Mouse (Mus musculus): ENCODE measurements around the gene Usp49.
"Not testable (repeated sequence)": the region's sequence is repeated elsewhere in the genome, so short reads cannot be mapped to it uniquely, and the experiment has no call there.

Usp49 gene

DNA sequence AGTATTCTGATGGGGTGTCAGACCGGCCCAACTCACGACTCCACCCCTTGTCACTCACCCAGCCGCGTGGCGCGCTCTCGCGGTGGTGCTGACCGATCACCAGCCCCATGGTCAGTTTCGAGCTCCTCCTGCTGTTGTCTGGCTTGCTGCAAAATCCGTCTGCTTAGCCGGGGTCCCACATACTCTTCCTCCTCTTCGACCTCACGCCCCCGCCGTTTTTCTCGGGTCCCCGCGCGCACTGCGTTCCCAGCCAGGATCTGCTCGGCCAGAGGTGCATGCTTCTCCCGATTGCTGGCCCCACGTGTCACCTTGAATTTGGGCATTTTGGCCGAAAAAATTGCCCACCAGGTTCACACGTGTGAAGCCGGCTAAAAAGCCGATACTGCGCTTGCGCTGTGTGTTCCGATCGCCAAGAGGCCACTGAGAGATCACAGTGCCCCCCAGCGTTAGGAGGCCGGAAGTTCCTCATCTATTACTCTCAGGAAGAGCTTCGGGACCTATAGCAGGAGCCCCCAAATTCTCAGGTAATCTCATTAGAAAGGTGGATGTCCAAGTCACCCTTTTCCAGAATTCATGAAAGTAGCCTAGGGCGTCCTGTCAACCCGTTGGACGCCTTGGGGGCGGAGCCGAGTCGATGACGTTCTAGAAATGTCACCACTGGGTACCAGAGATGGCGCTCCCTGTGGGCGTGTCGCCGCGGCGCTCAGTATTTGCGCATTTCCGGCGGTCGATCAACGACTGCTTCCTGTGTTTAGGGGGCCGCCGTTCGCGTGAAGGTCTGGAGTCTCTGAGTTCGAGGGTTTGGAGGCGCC lies 19.4 kb upstream of the Usp49 start, which contains the start of the genes Bysl, Med20 and Gm20517:
Gene Bysl, minus strand, starts transcription at position 644 of the 812 bp plus-strand sequence.
Gene Med20, plus strand, starts transcription at position 734 of the 812 bp plus-strand sequence.
Gene Gm20517, plus strand, starts transcription at position 741 of the 812 bp plus-strand sequence.
- peak; percentile 97 for DNase-seq

DNA sequence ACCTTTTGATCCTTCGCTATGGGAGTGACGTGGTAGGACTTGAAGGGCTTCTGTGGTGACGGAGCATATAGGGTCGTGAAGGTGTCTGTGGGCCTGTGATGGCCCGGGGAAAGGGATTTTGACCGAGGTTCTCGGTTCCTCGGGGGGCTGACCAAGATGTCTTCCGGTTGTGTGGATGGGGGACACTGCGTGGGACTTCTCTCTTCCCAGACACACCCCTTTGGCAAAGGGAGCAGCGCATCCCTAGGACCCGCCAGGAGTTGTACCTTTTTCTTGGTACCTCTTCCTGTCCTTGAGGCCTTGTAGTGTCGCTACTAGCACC lies 18.9 kb upstream of the Usp49 start:
- DNase-seq: no peak

DNA sequence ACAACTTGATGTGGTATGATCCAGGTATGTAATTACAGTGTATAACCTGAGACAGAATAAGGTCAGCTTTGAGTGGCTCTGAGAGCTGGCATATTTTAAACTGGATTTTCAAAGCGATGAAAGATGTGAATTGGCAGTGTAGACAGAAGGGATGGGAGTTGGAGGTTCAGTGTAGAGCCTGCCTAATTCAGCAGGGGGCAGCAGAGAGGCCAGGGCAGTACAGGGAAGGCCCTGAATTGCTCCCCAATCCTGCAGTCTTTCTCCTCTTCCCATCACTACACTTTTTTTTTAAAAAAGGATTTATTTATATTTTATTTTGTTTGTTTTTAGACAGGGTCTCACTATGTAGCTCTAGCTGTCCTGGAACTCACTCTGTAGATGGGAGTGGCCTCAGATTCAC lies 16.5 kb upstream of the Usp49 start:
- no peak for DNase-seq

DNA sequence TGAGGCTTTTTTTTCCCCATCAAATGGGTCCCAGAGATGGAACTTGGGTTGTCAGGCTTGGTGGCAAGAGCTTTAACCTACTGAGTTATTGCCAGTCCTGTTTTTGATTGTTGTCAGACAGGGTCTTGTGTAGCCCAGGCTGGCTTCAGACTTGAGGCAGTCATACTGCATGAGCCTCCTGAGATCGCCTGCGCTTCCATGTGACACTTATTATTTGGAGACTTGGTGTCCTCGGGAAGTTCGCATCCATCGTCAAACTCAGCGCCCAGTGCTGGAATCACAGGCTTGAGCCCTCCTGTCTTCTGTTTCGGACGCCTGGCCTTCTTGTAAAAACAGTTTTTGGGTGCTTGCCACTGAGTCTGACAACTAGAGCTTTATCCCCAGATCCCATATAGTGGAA lies 14.4 kb upstream of the Usp49 start:
- no peak for DNase-seq

DNA sequence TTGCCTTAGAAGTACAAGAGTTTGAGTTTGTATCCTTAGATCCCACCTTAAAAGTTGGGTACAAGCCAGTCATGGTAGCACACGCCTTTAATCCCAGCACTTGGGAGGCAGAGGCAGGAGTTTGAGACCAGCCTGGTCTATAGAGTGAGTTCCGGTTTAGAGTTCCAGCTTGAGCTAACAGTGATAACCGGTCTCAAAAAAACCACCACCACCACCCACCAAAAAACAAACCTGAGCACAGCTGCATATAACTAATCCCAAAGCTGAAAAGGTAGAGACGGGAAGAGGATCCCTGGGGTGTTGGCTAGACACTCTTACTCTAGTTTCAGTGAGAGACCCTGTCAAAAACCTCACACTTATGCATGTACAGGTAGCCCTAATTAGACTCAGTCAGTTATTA lies 13.8 kb upstream of the Usp49 start:
- no peak for DNase-seq

DNA sequence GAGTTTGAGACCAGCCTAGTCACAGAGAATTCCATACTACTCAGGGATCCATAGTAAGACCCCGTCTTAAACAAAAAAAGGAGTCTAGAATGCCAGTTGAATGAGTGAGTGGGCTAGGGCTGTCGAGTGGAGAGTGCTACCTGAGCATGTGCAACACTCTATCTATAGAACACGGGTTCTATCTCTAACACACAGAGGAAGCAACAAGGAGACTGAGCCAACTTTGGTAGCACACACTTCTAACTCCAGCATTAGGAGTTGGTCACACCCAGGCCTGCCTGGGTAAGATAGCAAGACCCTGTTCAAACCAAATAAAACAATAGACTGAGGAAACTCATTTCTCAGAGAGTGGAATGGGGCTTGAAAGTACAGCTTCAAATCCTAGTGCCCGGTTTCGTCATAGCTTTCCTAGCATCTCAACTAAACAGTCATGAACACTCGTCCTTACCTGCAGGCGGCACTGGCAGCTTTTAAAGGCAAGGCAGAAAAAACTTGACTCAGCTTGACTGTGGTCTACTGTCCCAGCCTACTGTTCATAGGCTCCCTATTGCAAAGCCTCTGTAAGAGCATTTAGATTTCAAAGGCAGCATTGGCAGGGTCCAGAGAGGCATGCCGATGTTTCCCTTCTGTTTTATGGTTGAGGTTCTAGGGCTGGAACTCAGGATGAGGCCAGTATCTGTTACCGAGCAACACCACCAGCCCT lies 12.7 kb upstream of the Usp49 start:
- DNase-seq: no peak

DNA sequence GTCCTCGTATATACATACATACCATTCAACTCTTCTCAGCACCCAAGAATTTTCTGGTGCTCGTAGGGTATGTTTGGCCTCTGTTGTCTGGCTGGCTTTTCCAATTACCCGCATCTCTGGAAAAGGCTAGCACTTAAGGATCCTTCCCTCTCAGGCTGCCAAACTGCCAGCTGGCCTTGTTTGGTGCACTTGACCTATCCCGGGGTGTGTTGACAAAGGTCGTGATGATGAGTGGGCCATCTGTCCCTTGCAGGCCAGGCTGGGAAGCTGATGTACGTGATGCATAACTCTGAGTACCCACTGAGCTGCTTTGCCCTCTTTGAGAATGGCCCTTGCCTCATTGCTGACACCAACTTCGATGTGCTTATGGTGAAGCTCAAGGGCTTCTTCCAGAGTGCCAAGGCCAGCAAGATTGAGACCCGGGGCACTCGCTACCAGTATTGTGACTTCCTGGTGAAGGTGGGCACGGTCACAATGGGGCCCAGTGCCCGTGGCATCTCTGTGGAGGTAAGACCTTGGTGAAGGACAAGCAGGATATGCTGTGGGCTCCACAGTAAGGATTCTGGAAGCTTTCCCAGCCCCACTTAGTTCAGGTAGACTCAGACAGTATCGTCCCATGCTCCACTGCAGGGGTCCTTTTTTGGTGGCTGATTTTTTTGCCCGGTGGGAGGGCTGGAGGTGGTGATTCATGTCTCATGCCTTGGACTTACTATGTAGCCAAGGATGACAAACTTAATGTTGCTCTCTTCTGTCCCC lies 11.8 kb upstream of the Usp49 start:
- no peak for DNase-seq

DNA sequence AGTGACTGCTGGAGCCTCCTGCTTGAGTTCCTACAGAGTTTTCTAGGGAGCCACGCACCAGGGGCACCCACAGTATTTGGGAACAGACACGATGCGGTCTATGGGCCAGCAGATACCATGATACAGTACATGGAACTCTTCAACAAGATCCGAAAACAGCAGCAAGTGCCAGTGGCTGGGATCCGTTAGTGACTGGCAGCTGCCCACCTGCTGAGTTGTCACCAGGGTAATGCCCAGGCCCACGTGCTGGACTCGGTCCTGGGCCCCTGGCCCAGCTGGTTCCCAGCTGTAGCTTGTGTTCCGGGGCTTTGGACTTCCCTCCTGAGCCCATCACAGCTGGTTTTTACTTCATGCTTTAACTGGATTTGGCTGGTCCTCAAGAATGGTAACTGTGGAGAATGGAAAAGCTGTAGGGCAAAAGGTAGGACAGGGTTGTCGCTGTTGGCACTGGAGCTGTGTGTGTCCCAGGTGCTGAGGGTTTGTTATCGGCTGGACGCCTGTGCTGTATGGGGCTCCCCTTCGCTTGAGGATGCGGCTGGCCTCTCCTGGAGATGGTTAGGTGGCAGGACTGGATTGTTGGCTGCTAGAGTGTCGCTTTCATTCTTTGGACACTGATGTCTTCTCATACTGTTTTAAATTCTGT lies 7.5 kb upstream of the Usp49 start:
- DNase-seq: no peak

DNA sequence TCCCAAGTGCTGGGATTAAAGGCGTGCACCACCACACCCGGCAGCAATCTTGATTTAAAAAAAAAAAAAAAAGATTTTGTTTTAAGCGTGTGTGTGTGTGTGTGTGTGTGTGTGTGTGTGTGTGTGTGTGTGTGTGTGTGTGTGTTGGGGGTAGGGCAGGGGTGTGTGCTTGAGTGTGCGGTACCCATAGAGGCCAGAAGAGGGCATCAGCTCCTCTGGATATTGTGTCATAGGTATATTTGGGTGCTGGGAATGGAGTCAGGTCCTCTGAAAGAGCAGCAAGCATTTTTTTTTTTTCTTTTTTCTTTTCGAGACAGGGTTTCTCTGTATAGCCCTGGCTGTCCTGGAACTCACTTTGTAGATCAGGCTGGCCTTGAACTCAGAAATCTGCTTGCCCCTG lies 5.9 kb upstream of the Usp49 start:
- not testable (repeated sequence) for DNase-seq

DNA sequence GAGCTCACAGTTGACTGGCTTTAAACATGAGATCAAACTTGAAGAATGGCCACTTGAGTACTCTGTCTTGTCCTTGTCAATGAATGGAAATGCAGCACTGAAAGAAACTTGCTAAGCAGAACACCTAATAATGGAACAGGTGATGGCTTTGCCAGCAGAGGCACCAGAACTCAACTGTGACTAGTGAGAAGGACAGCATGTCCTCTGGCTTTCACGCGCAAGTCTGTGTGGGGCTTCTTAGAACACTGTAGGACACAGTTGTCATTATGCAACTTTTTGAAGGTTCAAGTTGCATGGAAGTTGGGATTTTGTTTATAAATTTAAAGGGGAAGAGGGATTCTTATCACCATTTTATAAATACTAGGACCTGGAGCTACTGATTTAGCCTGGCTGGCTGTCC lies 5.4 kb upstream of the Usp49 start:
- no peak for DNase-seq

DNA sequence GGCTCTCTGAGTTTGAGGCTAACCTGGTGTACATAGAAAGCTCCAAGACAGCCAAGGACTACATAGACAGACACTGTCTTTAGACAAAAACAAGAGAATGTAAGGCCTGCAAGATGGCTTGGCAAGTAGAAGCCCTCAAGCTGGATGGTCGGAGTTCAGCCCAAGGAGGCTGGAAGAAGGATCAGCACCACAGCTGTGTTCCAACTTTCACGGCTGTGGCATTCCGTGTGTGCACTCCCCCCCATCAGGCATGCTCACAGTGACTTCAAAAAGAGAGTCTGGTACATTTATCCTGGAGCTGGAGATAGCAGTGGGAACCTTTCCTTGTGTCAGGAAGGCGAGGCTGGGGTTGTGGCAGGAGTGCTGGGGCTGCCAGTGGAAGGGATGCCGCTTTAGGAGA lies 4.5 kb upstream of the Usp49 start:
- DNase-seq: no peak

DNA sequence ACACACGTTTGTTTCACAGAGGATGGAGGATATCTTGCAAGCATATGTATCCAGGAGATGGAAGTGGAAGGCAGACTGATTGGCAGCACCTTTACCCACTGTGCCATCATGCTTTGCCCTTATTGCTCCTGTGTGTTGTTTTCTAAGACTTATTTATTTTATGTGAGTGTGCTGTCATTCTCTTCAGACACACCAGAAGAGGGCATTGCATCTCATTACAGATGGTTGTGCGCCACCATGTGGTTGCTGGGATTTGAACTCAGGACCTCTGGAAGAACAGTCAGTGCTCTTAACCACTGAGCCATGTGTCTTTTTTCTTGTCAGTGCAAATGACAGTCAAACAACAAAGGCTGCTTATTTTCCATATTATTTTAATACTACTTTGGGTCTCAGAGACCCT lies 2.7 kb upstream of the Usp49 start:
- DNase-seq: no peak

DNA sequence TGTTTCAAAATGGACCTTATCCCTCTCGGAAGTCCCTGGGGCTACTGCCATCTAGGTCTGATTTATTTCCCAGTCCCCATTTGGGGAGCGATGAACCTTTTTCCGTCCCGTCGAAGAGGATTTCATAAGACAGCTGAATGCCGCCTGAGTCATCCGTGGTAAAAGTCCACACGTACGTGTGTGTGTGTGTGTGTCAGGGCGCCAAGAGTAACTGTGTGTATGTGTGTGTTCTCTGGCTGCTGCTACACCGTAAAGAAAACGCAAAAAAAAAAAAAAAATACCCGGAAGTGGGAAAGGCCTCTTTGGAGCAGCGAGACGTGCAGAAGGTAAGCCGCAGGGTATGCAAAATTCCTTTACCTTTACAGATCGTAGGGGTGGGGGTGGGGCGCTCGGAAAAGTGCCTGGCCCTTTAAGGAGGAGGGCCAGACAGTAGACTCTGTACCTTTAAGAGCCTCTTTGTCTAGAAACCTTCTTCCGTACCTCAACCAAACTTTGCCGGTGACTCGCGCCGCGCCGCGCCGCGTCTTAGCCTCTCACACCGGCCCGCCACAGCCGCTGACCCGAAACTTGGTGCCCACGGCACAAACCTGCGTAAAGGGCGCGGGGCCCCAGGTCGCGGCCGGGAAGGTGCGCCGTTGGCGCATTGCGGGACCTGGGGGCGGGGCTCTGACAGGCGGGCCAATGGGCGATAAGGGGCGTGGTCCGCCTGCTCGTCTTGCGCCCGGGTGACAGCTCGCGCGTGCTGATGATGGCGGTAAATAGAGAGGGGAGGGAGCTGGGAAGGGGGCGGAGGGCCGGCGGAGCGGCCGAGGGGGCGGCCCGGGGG lies 1.4 kb upstream of the Usp49 start:
- DNase-seq: peak; percentile 95

DNA sequence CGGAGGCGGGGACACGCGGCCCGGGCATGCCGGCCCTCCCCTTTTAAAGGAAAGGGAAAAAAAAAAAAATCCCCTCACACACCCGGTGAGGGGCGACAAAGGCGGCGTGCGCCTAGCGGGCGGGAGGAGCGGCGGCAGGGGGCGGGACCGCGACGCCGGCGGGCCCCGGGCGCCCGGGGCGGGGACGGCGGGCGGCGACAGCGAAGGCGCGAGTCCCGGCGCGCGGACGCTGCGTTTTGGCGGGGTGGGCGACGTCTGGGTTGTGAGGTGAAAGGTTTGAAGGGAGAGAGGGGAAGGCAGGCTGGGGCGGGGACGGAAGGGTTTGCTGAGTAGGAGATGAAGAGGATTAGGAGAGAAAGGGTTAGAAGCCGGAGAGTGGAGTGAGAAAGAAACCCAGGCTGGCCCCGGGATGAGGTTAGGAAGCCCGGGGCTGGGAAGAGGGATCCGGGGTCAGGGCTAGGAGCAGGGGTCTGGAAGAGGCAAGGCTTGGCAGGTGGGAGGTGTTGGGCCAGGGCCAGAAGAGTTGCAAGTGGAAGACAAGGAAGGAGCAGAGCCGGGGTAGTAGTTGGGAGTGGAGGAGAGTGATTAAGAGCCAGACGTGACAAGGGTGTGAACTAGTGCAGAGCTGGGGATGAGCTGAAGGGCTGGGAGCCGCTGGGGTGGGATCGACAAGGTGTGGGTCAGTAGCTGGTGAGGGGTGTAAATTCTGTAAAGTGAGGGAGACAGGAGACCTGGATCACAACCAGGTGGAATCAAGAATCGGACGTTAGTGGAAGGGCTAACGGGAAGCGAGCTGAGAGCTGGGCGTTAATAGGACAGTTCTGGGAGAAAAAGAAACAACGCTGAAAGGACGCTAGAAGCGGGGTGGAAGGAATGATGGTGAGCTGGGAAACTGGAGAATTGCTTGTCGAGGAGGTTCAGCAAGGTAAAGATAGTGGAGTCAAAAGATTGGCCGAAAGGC lies 493 bp upstream of the Usp49 start:
- peak; percentile 40 for DNase-seq

DNA sequence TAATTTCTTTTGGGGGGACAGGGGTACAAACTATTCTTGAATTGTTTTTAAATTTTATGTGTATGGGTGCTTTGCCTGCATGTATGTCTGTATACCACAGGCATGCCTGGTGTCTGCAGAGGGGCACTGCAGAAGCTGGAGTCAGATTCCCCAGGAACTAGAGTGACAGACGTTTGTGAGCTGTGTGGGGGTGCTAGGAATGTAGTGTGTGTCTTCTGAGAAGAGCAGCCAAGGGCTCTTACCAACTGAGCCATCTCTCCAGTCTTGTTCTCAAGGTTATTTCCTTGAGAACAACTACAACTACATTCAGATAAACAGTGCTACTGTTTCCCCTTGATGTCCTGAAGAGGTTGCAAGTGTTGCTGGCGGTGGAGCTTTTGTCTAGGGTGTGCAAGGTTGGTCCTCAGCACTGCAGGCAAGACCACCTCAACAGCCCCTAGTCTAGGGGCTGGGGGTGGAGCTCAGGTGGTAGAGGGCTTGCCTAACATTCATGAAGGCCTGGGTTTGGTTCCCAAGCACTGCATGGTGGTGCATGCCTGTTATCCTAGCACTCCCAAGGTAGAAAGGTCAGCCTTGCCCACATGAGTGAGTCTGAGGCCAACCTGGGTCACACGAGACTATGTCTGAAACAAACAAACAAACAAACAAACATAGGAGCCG lies 1.8 kb downstream of the Usp49 start:
- no peak for DNase-seq

DNA sequence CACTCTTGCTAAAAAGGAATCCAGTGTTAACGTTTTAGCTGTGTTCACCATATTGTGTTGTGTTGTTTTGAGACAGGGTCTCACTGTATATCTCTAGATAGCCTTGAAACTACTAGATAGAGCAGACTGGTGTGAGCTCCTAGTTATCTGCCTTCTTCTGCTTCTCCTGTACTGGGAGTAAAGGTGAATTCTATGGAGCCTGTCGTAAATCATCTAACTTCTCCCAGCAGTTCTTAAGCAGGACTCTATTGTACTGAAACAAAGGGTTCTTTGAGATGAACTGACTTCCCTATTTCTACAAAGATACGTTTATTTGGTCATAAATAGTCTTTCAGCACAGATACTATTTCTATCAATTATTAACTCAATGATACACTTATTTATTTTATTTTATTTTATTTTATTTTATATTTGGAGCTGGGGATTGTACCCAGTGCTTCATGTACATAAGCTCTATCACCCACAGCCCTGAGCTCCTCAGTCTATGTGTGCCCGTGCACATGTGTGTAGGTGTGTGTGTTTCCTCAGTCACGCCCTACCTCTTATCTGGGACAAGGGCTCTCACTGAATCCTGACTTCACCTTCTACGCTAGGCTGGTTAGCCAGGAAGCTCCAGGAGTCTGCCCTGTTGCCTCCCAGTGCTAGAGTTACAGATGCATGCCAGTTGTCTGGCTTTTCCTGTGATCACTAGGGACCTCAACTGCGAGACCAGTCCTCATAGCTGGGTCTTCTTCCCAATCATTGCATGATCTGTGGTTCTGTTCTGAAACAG lies 3.7 kb downstream of the Usp49 start:
- no peak for DNase-seq

DNA sequence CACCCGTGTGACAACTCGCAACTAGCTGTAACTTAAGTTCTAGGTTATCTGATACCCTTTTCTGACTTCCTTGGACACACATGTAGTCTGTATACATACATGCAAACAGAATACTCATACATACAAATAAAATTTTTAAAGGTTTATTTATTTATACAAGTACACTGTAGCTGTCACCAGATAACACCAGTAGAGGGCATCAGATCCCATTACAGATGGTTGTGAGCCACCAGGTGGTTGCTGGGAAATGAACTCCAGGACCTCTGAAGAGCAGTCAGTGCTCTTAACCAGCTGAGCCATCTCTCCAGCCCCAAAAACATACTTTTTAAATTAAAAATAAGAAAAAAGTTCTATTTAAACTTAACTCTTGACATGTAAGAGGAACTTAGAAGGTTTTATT lies 12.5 kb downstream of the Usp49 start:
- DNase-seq: no peak

DNA sequence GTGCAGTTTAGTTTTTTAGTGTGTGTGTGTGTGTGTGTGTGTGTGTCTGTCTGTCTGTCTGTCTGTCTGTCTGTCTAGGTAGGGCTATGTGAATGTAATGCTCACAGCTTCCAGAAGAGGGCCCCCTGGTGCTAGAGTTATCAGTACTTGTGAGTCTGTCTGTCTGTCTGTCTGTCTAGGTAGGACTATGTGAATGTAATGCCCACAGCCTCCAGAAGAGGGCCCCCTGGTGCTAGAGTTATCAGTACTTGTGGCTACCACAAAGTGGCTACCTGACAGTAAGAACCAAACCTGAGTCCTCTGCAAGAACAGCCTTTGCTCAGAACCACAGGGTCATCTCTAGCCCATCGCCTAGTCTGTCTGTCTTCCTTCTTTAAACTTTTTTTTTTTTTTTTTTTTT lies 16.2 kb downstream of the Usp49 start:
- DNase-seq: peak; percentile 92

DNA sequence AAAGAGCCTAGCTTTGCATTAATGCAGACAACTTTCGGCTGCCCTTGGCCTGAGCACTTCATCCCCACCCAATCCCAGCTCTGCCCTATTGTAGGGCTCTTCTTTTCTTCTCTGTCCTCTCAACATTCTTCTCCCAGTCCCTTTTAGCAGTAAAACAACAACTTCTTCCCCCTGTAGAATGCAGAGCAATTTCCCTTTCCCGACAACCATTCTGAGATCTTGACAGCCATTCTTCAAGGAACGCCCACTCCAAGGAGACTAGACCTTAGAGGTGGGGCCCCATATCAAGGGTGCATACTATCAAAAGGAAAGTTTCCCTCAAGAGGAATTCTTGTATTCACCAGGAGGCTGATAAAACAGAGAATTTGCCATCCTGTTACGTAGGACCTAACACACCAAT lies 18.5 kb downstream of the Usp49 start:
- no peak for DNase-seq

DNA sequence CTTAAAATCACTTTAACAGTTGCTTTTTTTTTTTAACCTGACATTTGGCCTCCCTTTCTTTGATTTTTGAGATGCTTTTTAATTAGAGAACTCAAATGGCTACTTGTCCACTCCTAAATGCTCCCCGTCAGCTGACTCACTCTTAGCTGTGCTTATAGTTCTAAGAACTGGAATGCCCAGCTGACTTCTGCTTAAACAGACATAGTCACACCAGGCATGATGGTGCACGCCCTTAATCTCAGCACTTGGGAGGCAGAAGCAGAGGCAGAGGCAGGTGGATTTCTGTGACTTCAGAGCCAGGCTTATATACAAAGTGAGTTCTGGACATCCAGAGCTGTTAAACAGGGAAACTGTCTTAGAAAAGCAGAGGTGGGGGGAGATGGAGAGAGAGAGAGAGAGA lies 21.5 kb downstream of the Usp49 start:
- no peak for DNase-seq

All from kidney, adult 9 months (tissue).